Mouse (Mus musculus) skeletal muscle tissue, adult 2 months (tissue): Measurements from ENCODE around the gene Psmb1.
"Not testable (repeated sequence)": the region's sequence is repeated elsewhere in the genome, so short reads cannot be mapped to it uniquely, and the experiment has no call there.

ENCODE experiments used
- DNase-seq: peaks from one replicate; pipeline ENCODE4 v3.0.0-alpha.2; 2012; ENCODE audit warnings: low read depth, low spot score

Psmb1 gene

DNA sequence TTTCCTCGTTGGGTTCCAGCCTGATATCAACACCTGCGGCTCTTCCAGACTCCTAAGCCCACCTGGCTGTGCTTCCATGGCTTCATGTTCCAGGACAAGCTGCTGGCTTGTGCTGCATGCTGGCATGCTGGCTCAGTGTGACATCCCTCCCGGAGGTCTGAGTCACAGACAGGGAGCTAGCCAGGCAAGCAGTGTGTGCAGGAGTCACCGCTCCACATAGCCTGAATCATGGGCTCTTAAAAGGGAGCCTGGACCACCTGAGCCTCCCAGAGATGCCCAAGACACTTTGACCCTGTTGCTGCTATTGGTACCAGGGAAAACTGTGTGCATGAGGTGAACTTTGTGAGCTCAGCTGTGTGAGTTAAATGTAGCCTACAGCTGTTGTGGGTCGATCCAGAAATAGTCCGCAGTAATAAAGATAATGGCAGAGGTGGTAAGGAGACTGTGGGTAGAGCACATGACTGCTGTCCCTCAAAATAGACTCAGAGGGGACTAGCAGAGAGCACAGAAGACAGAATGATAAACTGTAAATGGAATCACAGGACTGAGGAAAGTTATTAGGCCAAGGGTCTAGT, 37.5 kb downstream of the Psmb1 start:
- peak; percentile 86 for DNase-seq

DNA sequence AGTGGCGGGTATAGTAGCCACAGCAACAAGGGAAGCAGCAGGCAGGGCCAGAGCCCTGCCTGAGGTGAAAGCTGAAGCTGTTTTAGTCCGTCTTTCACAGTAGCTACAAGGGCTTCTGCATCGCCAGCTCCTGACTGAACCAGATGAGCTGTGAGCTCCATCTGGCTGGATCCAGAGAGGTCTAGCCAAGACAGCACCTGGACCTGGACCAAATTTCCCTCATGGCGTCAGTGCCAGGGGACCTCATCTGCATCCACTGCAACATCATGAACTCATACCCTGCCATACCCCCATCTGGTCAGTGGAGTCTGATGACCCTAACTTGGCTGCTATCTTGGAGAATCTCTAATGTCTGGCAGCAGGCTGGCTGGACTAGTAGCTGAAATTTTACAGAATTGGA, 39.8 kb downstream of the Psmb1 start:
- DNase-seq: peak; percentile 25

DNA sequence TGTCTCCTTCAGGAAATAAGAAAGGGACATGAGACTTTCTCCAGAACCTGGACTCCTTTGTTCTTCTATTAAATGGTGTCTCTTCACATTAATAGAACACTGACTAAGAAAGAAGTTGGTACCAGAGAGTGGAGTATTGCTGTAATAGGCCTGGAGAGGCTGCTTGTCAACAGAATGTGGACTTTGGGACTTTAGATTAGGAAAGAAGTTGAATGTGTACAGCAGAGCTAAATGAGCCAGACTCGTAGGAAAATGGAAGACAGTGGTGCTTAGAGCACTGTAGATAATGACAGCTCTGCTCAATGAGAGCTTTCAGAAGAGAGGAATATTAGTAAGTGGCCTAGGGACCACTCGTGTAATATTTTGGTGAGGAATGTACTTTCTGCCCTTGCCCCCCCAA, 43.0 kb downstream of the Psmb1 start:
- no peak for DNase-seq

DNA sequence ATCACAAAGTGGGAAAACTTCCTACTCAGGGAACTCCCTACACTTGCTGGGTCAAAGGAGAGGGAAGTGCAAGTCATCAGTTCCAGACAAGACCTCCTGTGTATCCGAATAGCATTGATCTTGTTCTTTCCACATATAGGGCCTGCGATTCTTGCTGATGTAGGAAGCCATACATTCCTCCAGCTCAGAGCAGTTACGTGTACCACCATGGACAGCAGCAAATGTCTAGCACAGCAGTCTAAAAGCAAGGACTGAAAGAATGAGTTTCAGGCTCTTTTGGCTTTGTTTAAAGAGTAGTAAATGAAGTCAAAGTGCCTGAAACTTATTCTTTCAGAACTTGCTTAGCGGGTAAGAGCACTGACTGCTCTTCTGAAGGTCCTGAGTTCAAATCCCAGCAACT, 44.3 kb downstream of the Psmb1 start:
- no peak for DNase-seq

DNA sequence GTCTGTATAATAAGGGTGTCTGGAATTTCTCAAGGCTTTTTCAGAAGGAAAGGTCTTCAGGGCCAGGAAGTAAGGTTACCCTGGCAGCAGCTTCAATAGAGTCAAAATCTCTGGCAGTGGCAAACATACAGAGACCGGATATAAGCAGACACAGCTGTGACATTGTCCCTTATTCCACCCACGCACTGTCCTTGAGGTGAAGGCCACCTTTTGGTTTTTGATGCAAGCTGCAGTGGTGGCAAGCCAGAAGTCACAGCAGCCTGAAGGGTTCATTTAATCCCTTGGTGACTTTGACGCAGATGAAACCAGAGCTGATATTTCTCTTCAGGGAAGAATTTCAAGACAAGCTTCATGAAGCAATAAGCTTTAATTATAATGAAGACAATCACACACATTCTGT, 49.9 kb downstream of the Psmb1 start:
- DNase-seq: peak; percentile 72

DNA sequence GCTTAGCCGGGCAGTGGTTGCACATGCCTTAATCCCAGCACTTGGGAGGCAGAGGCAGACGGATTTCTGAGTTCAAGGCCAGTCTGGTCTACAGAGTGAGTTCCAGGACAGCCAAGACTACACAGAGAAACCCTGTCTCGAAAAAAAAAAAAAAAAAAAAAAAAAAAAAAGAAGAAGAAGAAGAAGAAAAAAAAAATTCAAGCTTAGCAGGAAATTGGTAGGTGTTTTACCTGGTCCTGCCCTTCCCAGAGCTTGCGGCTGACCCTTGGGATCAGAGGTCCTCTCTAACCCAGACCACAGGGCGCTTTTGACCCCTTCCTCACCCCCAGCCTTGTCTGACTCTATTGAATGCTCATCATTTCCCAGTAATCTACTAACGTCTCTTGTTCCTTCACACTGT, 50.4 kb downstream of the Psmb1 start:
- not testable (repeated sequence) for DNase-seq

DNA sequence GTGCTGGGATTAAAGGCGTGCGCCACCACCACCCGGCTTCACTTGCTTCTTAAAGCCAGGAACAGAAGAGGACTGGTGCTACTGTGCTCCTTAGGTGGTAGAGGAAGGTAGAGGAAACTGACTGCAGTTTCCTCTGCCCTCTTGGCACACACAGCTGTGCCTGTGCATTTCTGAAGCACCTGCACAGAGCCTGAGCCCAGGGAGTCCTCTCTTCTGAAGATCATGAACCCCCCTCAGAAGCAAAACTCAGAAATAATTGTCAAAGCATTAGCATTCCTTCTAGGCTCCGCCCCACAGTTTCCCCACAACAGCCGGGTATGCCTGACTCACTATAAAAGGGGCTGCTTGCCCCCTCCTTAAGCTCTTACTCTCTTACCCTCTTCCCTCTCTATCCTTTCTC, 51.7 kb downstream of the Psmb1 start:
- no peak for DNase-seq

DNA sequence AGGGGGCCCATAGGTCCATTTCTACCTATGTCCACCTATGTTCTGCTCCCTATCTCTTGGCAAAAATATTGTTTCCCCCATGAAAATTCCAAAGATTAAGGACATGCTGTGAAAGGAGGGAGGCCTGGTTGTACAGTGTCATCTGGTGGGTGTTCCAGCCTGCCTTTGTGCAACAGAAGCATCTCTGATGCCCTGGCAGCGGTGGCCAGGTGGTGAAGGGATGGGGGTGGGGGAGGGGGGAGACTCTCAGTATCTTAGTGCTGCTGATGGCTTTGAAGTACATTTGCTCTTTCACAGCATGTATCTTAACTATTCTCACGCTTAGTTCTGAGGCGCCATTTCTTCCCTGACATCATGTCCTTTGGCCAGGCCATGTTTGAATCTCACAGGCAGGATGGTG, 54.1 kb downstream of the Psmb1 start:
- no peak for DNase-seq

DNA sequence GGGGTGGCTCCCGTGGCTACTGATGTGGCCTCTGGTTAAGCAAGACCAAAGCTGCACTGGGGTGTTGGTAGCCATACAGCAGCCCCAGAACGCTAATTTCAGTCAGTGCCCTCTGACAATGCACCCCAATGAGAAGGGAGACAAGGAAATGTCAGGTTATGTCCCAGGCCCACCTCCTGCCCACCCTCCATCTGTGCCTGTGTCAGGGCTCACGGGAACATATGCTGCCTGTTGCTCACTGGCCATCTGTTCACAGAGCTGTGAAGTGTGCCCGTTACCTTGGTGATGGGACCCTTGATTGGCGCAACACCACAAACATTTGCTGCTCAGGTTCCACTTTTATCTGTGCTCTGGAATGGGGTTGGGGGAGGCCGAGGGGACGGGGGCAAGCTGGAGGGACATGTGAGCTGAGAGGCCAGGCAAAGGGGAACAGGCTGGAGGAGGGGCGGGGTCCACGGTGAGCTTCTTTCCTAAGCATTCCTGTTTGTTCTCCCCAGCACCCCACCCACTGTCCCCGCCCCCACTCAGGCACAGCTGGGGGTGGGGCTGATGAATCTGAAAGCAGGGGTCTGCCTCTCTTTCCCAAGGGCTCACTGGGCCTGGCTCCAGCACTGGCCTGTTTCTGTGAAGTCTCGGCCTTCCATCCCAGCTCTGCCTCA, 59.0 kb downstream of the Psmb1 start:
- DNase-seq: no peak

DNA sequence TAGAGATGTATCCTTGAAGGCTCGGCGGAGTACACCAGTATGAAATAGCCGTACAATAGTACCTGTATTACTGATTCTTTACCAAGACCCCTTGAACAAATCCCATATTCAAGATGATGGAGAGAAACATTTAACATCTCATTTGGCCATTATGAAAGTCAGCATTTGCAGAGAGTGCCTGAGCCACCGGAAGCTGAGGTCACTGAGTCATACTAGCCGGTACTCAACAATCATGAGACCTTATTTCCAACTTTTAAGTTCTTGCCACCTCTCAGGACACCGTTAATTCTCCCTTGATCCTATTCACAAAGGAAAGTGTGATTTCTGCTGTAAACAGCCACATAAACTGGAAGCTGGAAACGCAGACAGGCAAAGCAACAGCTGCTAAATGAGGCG, 59.5 kb downstream of the Psmb1 start:
- no peak for DNase-seq

DNA sequence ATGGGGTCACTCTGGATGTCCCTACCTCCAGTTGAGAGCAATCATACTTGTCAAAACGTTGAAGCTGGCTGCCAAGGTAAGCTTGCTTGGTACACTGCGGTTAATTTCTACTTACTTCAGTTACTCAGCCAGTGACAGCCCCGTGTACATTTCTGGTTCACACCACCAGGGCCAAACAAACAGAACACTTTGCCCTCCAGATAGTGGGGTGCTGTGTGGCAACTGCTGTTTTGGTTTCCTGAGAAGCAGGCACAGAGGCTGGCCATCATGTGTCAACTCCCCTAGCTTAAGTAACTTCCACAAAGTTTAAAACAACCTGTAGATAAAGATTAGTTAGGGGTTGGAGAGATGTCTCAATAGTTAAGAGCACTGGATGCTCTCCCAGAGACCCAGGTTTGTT, 64.8 kb downstream of the Psmb1 start:
- no peak for DNase-seq

DNA sequence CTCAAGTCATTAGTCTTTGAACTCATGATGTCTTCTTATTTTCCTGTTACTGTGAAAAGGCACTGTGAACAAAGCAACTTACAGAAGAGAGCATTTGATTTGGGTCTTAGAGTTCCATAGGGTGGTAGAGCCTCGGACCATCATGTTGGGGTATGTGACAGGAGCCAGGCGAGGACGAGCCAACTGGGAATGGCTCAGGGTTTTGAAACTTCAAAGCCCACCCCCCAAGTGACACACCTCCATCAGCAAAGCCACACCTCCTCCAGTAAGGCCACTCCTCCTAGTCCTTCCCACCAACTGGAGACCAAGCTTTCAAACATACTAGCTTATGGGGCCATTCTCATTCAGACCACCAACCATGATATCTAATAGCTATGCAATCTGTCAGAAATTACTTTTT, 67.5 kb downstream of the Psmb1 start:
- no peak for DNase-seq

DNA sequence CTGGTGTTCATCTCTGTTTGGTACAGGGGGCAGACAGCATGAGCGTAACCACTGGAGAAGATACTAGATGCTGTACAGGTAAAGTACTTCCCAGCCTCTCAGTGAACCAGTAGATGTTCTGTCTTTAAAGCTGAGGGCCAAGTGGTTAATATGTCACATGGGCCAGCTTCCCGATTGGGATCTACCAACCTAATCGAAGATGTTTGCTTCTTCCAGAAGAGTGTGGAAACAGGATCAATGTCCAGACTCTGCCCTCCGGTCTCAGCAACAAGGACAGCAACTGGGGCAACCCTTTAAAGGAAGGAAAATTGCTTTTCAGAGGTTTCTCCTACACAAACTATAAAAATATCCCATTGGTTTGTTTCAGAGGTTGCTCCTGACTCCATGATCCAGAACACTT, 68.0 kb downstream of the Psmb1 start:
- DNase-seq: no peak

DNA sequence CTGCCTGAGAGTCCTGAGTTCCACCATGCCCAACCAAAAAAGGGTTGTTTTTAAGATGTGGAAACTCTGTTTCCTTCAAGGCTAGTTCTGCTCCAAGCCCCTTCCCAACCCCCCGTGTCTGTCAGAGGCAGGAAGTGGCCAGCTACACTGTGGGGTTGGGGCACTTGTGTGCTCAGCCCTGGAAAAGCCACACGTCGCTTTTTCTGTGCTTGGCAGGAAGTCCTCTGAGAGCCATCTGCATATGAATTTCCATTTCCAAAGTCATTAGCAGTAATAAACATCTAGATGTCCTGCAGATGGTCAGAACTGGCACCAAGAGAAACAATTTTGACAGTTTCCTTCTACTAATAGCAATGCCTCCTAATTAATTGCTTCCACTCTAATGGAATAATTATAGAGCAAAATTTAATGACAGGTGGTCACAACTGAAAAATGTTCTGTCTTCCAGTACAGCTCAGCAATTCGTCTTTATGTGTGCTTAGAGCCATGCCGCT, 68.5 kb downstream of the Psmb1 start:
- DNase-seq: no peak

DNA sequence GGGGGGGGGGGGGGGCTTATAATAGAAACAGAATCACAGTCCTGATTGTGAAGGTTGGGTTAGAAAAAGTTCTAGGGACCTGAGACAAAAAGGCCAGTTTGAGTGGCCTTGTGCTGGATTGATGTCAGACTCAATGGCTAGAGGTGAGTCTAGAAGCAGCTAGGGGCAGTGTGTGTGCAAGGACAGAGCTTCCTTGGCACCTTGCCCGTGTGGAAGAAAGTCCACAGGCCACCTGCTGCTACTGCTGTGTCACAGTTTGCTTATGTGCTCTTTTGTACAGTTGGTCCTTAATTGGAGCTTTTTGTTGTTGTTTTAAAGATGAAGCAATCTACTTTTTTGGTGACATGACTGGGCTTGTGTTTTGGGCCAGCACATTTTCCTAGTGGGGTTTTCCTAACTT, 69.6 kb downstream of the Psmb1 start:
- peak; percentile 61 for DNase-seq

DNA sequence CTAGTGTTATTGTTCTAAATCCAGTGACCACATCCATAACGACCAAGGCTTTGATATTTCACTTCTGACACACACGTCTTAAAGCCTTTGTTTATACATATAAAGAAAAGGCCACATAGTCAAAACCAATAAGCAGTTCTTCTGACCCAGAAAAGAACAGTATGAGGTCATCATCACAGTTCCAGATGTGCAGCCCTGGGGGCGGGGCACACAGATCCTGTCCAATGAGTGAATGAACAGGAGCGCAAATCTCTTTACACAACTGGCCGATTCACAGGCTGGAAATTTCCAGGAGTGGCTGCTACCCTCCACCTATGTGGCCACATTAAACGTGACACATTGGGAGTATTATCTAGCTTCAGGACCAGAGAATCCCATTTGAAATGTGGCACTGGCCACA, 70.1 kb downstream of the Psmb1 start:
- DNase-seq: no peak

DNA sequence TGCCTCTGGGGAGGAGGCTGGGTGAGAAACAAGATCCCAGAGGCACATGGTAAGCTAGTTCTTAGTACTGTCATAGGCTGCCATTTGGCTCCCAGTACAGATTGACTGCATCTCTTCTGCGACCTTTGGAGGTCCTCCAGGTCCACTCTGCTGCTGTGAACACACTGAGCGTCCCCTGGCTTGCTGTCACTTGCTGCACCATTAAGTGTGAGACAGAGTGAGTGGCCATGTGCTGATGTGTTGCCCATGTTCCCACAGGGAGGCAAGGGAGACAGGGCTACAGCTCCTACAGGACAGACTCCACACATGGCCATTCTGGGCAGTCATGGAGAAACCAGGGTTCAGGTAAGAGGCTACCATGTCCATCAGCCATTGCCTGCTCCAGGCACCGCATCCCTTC, 73.6 kb downstream of the Psmb1 start:
- DNase-seq: peak; percentile 39
